In genomic region chr9:107463509-107463908, GRCm38 (mm10) we compare ENCODE assay signal across 9 mouse cellular contexts.
DNase-seq lines count a peak whose midpoint lies in the region; ATAC-seq and TF ChIP-seq lines count a peak whose summit lies in the region.
"Had no signal": no experiment of that assay in that cellular context is flagged by ENCODE, and none has a peak within 500 bp of the region (broad histone marks: within the 10 kb centered on the region; RNA-seq: fewer than 3 reads in every experiment).

No protein-coding gene starts in this region.

- no peak overlapping the region for H3K4me3 ChIP-seq in hindbrain, embryonic 10.5 days
- H3K4me3 ChIP-seq in lung, postnatal 0 days (ENCODE audit: low read depth, low read length): no peak overlapping the region
- H3K4me3 ChIP-seq: lung, embryonic 15.5 days had no signal

- peak; percentile 65 for ATAC-seq in lung, postnatal 0 days

- H3K9me3 ChIP-seq in hindbrain, embryonic 10.5 days: no peaks in the 10 kb centered on the region
- H3K9me3 ChIP-seq in lung, postnatal 0 days (ENCODE audit: low read length): no peaks in the 10 kb centered on the region
- H3K9me3 ChIP-seq: lung, embryonic 15.5 days had no signal

- no peak overlapping the region for H3K9ac ChIP-seq in lung, postnatal 0 days (replicated peaks; ENCODE audit: low read depth)
- H3K9ac ChIP-seq: lung, embryonic 15.5 days had no signal

- H3K36me3 ChIP-seq in hindbrain, embryonic 10.5 days: no peaks in the 10 kb centered on the region
- no peaks in the 10 kb centered on the region for H3K36me3 ChIP-seq in lung, postnatal 0 days (ENCODE audit: insufficient read depth, low read length)
- H3K36me3 ChIP-seq: lung, embryonic 15.5 days had no signal

- no peak overlapping the region for H3K4me2 ChIP-seq in lung, postnatal 0 days (replicated peaks; ENCODE audit: low read depth, low read length)
- H3K4me2 ChIP-seq: lung, embryonic 15.5 days had no signal

- peaks cover 42% of the 10 kb centered on the region for H3K27me3 ChIP-seq in hindbrain, embryonic 10.5 days (ENCODE audit: insufficient read depth, poor library complexity, severe bottlenecking)
- no peaks in the 10 kb centered on the region for H3K27me3 ChIP-seq in lung, postnatal 0 days (replicated peaks; ENCODE audit: insufficient read depth, low read length)

- DNase-seq in Muller cell, postnatal 12 days (ENCODE audit: inconsistent ontology term): peak; percentile 60
- DNase-seq in cerebellum, adult 9-10 months: peak; percentile 90
- peak; percentile 61 to 78 for DNase-seq in frontal cortex, postnatal 10 days (ENCODE audit: low spot score in 2 of 2)
- peak; percentile 87 for DNase-seq in hindbrain, embryonic 10.5 days (ENCODE audit: low spot score)
- DNase-seq in layer of hippocampus, adult 9-10 months (ENCODE audit: low spot score): peak; percentile 56
- peak; percentile 76 for DNase-seq in lung, postnatal 0 days (ENCODE audit: low spot score)
- peak; percentile 95 for DNase-seq in retina, embryonic 14.5 days (ENCODE audit: low spot score)
- peak; percentile 90 for DNase-seq in thymus, postnatal 4 days

- no peak overlapping the region for H3K27ac ChIP-seq in hindbrain, embryonic 10.5 days
- no peak overlapping the region for H3K27ac ChIP-seq in lung, postnatal 0 days (ENCODE audit: low read length)
- H3K27ac ChIP-seq: lung, embryonic 15.5 days had no signal

- peaks cover 47% of the 10 kb centered on the region for H3K4me1 ChIP-seq in hindbrain, embryonic 10.5 days (replicated peaks)
- H3K4me1 ChIP-seq in lung, postnatal 0 days (ENCODE audit: insufficient read depth, low read depth, low read length): no peaks in the 10 kb centered on the region
- H3K4me1 ChIP-seq: lung, embryonic 15.5 days had no signal

- no peak for TF ChIP-seq EP300 in lung, postnatal 0 days (IDR thresholded peaks at IDR 0.05)

- peak; percentile 94 for TF ChIP-seq CTCF in lung, postnatal 0 days (IDR thresholded peaks at IDR 0.05)

- 17% methylated on average over 7 of the region's 7 CpGs for WGBS in hindbrain, embryonic 10.5 days
- 10% methylated on average over 7 of the region's 7 CpGs for WGBS in lung, postnatal 0 days
